Mouse (Mus musculus) fat pad, adult 2 months (tissue): ENCODE data around the gene Fgr.

Source experiments
- DNase-seq: peaks from one replicate; pipeline ENCODE4 v3.0.0-alpha.2; 2011; ENCODE audit warnings: low read depth, low spot score; ENCODE audit errors: extremely low read depth

Fgr gene

GRCm38 (mm10) chr4:133014896-133015709, 41.2 kb downstream of the Fgr start:
- DNase-seq: no peak

DNA sequence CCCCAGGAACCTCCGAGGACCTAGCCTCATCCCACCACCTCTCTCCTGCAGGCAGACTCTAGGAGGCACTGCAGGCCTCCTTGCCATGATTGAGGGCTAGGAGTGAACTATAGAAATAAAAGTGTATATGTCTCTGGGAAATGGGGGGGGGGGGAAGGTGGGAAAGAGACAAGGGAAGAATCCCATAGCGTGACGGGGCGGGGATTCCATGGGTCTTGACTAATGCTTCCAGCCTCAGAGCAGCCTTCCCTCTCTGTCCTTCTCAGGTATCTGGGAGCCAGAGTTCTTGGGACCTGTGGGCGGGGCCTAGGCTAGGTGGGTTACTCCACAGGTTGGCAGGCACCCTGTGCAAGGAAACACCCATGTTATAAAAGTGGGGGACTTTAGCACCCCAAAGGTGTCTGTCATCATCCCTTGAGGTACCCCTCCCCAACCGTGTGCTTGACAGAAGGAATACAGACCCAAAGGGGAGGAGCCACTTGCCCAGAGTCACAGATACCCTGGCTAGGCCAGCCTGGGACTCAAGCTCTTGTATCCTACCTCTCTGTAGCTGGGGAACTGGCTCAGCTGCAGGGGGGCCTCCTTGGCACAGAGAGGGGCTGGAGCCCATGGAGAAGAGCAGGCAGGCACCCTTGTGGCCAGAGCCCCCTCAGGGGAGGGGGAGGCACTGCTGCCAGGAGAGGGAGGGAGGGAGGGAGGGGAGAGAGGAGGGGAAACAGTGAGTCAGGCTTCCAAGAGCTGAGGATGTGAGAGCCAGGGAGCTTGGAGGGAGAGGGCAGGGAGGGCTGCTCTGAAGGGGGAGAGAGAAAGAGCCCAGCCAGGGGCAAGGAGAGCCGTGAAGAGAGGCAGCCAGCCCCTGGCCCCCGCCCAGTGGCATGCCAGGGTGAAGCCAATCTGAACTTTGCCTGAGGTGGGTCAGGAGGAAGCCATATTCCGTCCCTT, 42.1 kb downstream of the Fgr start:
- no peak for DNase-seq

DNA sequence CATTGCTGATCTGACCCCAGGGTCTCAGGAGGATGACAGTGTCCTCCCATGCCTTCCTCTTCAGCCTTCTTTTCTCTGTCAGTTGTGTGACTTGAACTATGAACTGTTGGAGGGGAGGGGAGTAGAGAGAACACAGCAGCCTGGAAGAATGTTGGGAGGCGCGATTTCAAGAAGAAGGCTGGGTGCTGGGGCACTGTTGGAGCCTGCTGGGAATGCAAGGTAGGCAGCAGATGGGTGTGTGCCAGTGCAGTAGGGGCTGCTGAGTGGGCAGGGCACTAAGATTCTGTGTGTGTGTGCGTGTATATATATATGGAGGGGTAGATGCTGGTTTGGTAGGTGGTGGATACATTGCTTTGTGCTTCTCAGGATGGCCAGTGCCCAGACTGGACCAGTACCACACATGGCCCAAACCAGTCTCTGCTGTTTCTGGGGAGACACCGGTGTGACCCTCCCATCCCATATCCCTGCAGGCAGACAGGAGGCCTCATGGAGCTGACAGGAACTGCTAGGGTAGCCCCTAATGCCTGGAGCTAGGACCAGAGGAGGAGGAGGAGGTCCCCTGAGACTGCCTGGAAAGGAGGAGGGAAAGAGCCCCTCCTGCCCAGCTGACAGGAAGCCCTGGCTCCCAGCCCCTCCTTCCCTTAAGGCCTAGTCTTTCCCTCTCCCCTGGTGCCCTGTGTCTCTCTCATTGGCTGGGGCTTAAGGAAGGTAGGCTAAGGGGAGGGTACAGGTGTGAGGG, 43.0 kb downstream of the Fgr start:
- no peak for DNase-seq

DNA sequence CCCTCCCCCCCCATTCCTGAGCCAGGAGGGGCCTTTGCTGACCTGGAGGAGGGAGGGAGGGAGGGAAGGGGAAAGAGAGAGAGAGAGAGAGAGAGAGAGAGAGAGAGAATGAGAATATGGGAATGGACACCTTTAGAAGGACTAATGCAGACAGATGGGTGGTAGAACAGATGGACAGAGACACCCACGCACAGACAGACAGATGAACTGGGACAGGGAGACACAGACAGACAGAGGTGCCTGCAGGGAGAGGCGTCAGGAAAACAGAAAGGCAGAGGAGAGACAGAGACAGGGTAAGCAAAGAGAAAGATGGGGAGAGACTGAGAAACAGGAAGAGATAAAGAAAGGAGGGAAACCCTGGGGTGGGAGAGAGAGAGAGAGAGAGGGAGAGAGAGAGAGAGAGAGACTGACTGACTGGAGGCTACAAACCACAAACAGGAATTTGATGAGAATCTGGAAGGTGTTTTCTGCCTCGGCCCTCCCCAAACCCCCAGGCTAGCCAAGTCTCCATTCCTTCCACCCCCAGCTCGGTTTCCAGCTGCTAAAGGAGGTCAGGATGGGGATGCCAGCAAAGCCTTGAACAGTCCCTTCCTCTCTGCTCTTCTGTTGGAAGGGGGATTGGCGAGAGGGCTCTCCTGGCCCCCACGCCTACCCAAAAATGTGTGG, 43.8 kb downstream of the Fgr start:
- DNase-seq: no peak

DNA sequence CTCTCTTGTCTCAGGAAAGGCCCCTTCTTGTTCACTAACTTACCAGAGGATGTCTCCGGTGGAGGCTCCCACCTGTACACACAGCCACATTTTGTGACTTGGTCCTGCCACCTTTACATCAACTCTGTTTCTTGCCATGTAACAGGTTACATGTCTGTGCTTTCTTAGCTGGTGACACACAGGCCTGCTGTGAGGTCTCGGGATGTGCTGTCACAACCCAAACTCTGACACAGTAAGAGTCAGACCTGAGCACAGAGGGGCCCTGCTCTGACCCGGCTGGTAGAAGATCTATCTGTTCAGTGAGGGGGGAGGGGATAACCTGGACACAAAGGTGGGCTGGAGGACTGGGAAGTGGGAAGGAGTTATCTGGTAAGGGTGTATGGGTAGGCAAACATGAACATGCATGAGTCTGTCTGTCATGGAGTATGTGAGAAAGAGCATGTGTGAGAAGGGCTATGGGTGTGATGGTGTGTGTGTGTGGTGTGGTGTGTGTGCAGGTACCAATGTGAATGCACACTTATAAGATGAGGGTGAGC, 44.4 kb downstream of the Fgr start:
- DNase-seq: no peak

GRCm38 (mm10) chr4:133020721-133021120, 46.8 kb downstream of the Fgr start:
- no peak for DNase-seq

- DNase-seq: no peak
These were observed 47.3 kb downstream of the Fgr start for GRCm38 (mm10) chr4:133021181-133021671.

GRCm38 (mm10) chr4:133022217-133022616, 48.3 kb downstream of the Fgr start:
- DNase-seq: no peak

- DNase-seq: no peak
These were observed 49.2 kb downstream of the Fgr start for GRCm38 (mm10) chr4:133022954-133023635.

GRCm38 (mm10) chr4:133023636-133024035, 49.7 kb downstream of the Fgr start:
- no peak for DNase-seq

GRCm38 (mm10) chr4:133024404-133024803, 50.5 kb downstream of the Fgr start:
- DNase-seq: no peak

GRCm38 (mm10) chr4:133024969-133025685, 51.2 kb downstream of the Fgr start:
- no peak for DNase-seq

DNA sequence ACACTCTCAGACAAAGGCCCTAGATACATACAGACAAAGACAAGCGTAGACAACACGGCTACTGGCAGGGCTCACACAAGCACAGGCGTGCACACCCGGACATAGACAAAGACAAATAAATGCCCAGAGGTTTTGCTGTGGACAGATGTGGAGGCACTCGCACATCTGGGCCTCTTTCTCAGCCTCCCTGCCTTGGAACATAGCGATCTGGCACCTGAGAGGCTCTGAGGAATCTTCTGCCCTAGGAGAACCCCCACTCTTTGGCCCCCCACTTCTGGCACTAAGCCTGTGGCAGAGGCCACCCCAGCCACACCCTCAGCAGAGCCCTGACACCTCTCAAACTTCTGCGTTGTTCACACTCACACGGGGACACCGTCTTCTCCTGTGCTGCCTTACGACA, 52.4 kb downstream of the Fgr start:
- no peak for DNase-seq

DNA sequence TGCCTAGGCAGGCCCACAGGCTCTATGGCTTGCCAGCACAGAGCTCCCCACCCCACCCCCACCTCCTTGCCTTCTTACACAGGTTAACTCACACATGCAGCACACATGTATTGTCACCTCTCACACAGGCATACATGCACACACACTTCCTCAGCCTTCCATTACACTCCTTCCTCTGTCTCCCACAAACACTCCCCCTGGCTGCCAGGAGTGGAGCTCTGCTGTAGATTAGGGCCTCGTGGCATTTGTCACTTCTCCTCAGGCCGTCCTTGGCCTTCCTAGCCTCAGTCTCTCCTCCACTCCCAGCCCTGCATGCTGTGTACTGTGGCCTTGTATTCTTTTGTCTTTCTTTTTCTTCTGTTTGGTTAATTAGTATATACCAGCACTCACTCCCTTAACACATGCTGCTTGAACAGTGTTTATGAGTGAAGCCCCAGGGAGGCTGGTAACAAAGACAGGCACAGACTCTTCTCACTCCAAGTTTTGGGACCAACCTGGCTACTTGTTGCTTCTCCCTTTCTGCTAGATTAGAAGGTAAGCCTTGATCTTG, 53.0 kb downstream of the Fgr start:
- DNase-seq: no peak

DNA sequence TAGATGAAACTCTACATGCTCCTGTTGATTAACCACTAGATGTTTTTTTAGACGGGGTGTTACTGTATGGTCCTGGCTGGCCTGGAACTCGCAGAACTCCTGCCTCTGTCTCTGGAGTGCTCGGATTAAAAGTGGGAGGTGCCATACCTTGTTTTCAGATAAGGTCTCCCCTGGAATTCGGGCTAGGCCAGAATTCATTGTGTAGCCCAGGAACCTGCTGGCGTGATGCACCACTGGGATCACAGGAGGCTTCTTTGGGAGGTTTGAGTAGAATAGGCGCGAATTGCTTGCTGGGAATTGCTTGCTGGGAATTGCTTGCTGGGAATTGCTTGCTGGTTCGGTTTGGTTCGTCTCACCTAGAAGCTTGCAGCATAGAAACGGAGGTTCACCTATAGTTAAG, 53.8 kb downstream of the Fgr start:
- DNase-seq: no peak

GRCm38 (mm10) chr4:133028193-133028592, 54.3 kb downstream of the Fgr start:
- no peak for DNase-seq

DNA sequence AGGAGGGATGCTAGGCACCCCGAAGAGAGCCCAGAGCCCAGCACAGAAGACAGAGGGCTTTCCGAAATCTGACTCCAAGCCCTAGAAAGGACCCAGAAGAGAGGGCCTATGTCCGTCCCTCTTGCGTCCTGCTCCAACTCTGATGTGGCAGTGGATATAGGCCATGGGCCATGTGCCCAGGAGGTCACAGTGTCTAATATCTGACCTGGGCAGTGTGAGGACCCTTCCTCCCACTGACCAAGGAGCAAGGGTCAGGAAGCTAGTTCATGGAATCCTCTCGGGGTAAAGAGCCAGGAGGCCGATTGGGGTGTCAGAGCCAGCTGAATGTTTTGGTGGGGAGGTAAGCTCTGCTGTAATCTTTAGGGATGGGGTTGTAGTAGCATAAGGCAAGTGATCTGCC, 55.0 kb downstream of the Fgr start:
- DNase-seq: no peak

DNA sequence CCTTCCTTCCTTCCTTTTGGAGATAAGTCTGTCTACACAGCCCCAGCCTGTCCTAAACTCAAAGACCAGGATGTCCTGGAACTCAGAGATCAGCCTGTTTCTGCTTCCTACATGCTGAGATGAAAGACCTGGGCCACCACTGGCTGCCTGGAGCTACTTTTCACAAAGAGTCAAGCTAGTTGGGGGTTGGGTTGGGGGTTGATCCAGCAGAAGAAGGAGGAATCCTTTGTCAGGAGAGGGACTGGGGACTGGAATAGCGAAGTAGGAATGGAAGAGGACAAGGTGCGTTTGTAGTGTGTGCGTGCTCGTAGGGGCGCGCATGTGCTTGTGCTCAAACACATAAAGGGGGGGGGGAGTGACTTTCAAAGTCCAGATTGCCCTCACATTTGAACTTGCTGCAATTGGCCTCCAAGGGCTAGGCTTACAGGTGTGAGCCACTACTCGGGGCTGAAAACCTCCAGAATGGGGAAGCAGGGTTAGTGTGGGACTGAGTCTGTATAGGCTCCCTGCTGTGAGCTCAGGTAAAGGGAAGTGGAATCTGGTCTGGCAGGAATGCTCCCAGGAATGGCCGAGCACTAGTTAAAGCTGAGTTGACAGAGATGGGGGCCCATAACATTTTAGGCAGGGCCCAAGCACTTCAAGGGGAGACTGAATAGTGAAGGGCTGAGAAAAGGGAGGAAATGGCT, 58.7 kb downstream of the Fgr start:
- DNase-seq: no peak
